Mouse (Mus musculus) forebrain, embryonic 16.5 days (tissue): ENCODE data around the gene Akap8. TPM values are rescaled to one million over a fixed set of nuclear protein-coding genes. Genes with fewer than 3 reads are reported as not detected.

Source experiments
- ATAC-seq: fragments of 200-750 bp; cut with Nextera tagmentation; 2 replicates; pipeline ENCODE4 v1.8.0; 2017; ENCODE audit warnings: mild to moderate bottlenecking, moderate library complexity
- H3K27ac ChIP-seq: fragments of 300-500 bp; sonication (generic); 2 replicates; pipeline ENCODE4 v1.5.1; 2014; ENCODE audit warnings: low read length, control low read depth
- H3K27me3 ChIP-seq: fragments of 300-500 bp; sonication (generic); replicated peaks from 2 replicates; pipeline ENCODE4 v1.6.1; 2014; ENCODE audit warnings: low read length; ENCODE audit not compliant: control insufficient read depth, insufficient read depth
- H3K36me3 ChIP-seq: fragments of 300-500 bp; sonication (generic); 2 replicates; pipeline ENCODE4 v1.6.1; 2014; ENCODE audit not compliant: control insufficient read depth, insufficient read depth
- H3K4me1 ChIP-seq: fragments of 300-500 bp; sonication (generic); replicated peaks from 2 replicates; pipeline ENCODE4 v1.6.1; 2014; ENCODE audit warnings: low read length; ENCODE audit not compliant: control insufficient read depth, insufficient read depth
- H3K4me2 ChIP-seq: fragments of 300-500 bp; sonication (generic); 2 replicates; pipeline ENCODE4 v1.6.1; 2014; ENCODE audit warnings: mild to moderate bottlenecking, low read length, control low read depth
- H3K4me3 ChIP-seq: fragments of 300-500 bp; sonication (generic); replicated peaks from 2 replicates; pipeline ENCODE4 v1.5.1; 2014; ENCODE audit warnings: mild to moderate bottlenecking, low read length, control low read depth
- H3K9ac ChIP-seq: fragments of 300-500 bp; sonication (generic); replicated peaks from 2 replicates; pipeline ENCODE4 v1.6.1; 2014; ENCODE audit warnings: low read depth, low read length, control low read depth
- H3K9me3 ChIP-seq: fragments of 300-500 bp; sonication (generic); 2 replicates; pipeline ENCODE4 v1.6.1; 2016; ENCODE audit warnings: low read length; ENCODE audit not compliant: control insufficient read depth
- WGBS: fragments of 180-500 bp; shearing (Covaris S2); extraction: QIAGEN DNeasy Blood & Tissue Kit; methylation state at CpG from one replicate; pipeline ENCODE4 v1.1.7; 2014; 5-methylcytosine and 5-hydroxymethylcytosine counted together
- polyA plus RNA-seq: library from polyadenylated mRNA; unstranded; fragments of >200 nt; fragmentation: Nextera tagmentation; extraction: Ambion mirVana; gene quantifications from 2 replicates; pipeline ENCODE4 v1.2.1, GENCODE M21; 2015

Gene Akap8
- polyA plus RNA-seq, 1 experiment from 2014 or later, result 123 TPM

- H3K4me3 ChIP-seq, result no peak overlapping the region
- H3K9ac ChIP-seq, result no peak overlapping the region
- H3K36me3 ChIP-seq, result peaks cover 59% of the 10 kb centered on the region
- ATAC-seq, result no peak
- H3K27ac ChIP-seq, result no peak overlapping the region
- H3K4me1 ChIP-seq, result peaks cover 22% of the 10 kb centered on the region
- H3K9me3 ChIP-seq, result no peaks in the 10 kb centered on the region
- WGBS, result 93% methylated on average over 6 of the region's 6 CpGs
- H3K27me3 ChIP-seq, result no peaks in the 10 kb centered on the region
- H3K4me2 ChIP-seq, result no peak overlapping the region
Measured at GRCm38 (mm10) chr17:32358943-32359340, 37.9 kb upstream of the Akap8 start.

- Histone ChIP-seq H3K4me2 (no peak overlapping the region), H3K27me3 (no peaks in the 10 kb centered on the region), H3K4me1 (peaks cover 23% of the 10 kb centered on the region), H3K4me3 (no peak overlapping the region), H3K9ac (no peak overlapping the region), H3K36me3 (peaks cover 61% of the 10 kb centered on the region), H3K27ac (no peak overlapping the region), H3K9me3 (no peaks in the 10 kb centered on the region)
- ATAC-seq, result no peak
- WGBS, result 91% methylated on average over 7 of the region's 7 CpGs
Measured at GRCm38 (mm10) chr17:32358192-32358942, 37.3 kb upstream of the Akap8 start.

GRCm38 (mm10) chr17:32356766-32357760 lies 36.0 kb upstream of the Akap8 start:
- H3K9ac ChIP-seq, result no peak overlapping the region
- no peaks in the 10 kb centered on the region for H3K27me3 ChIP-seq
- H3K27ac ChIP-seq, result no peak overlapping the region
- no peaks in the 10 kb centered on the region for H3K9me3 ChIP-seq
- WGBS, result 85% methylated on average over 24 of the region's 24 CpGs
- H3K4me2 ChIP-seq, result no peak overlapping the region
- ATAC-seq, result no peak
- peaks cover 61% of the 10 kb centered on the region for H3K36me3 ChIP-seq
- peaks cover 13% of the 10 kb centered on the region for H3K4me1 ChIP-seq
- no peak overlapping the region for H3K4me3 ChIP-seq

GRCm38 (mm10) chr17:32356281-32356680 lies 35.2 kb upstream of the Akap8 start:
- no peak for ATAC-seq
- H3K4me2 ChIP-seq, result no peak overlapping the region
- no peak overlapping the region for H3K4me3 ChIP-seq
- H3K9me3 ChIP-seq, result no peaks in the 10 kb centered on the region
- H3K27me3 ChIP-seq, result no peaks in the 10 kb centered on the region
- H3K4me1 ChIP-seq, result peaks cover 11% of the 10 kb centered on the region
- WGBS, result 88% methylated on average over 9 of the region's 9 CpGs
- no peak overlapping the region for H3K9ac ChIP-seq
- no peak overlapping the region for H3K27ac ChIP-seq
- peaks cover 57% of the 10 kb centered on the region for H3K36me3 ChIP-seq

- Histone ChIP-seq H3K4me3 (no peak overlapping the region), H3K9me3 (no peaks in the 10 kb centered on the region), H3K9ac (no peak overlapping the region), H3K27ac (no peak overlapping the region), H3K4me2 (no peak overlapping the region), H3K4me1 (peaks cover 13% of the 10 kb centered on the region), H3K36me3 (peaks cover 49% of the 10 kb centered on the region), H3K27me3 (no peaks in the 10 kb centered on the region)
- WGBS, result 93% methylated on average over 6 of the region's 6 CpGs
- no peak for ATAC-seq
Measured at GRCm38 (mm10) chr17:32355031-32355430, 34.0 kb upstream of the Akap8 start.

- Histone ChIP-seq H3K9ac (peak overlapping the region; percentile 16; the same call in 1 of the 2 replicates), H3K36me3 (peaks cover 42% of the 10 kb centered on the region)
- WGBS, result 60% methylated on average over 5 of the region's 5 CpGs
Measured at GRCm38 (mm10) chr17:32354211-32354610, 33.2 kb upstream of the Akap8 start.

GRCm38 (mm10) chr17:32353696-32354095 lies 32.7 kb upstream of the Akap8 start:
- peak overlapping the region; percentile 37 for H3K27ac ChIP-seq
- H3K4me3 ChIP-seq, result no peak overlapping the region
- no peak overlapping the region for H3K9ac ChIP-seq
- H3K4me1 ChIP-seq, result peaks cover 25% of the 10 kb centered on the region
- peaks cover 37% of the 10 kb centered on the region for H3K36me3 ChIP-seq
- no peak overlapping the region for H3K4me2 ChIP-seq
- H3K27me3 ChIP-seq, result no peaks in the 10 kb centered on the region
- no peaks in the 10 kb centered on the region for H3K9me3 ChIP-seq
- peak; percentile 19 for ATAC-seq
- 23% methylated on average over 4 of the region's 4 CpGs for WGBS

More at GRCm38 (mm10) chr17:32354211-32354610, 33.2 kb upstream of the Akap8 start:
- Histone ChIP-seq H3K9me3 (no peaks in the 10 kb centered on the region), H3K27me3 (no peaks in the 10 kb centered on the region), H3K4me1 (peaks cover 20% of the 10 kb centered on the region), H3K4me2 (no peak overlapping the region), H3K4me3 (no peak overlapping the region), H3K27ac (peak overlapping the region; percentile 51)
- ATAC-seq, result no peak

- H3K4me2 ChIP-seq, result no peak overlapping the region
- ATAC-seq, result no peak
- H3K27ac ChIP-seq, result no peak overlapping the region
- no peak overlapping the region for H3K9ac ChIP-seq
- no peaks in the 10 kb centered on the region for H3K27me3 ChIP-seq
- peaks cover 36% of the 10 kb centered on the region for H3K4me1 ChIP-seq
- H3K36me3 ChIP-seq, result peaks cover 21% of the 10 kb centered on the region
- no peak overlapping the region for H3K4me3 ChIP-seq
- H3K9me3 ChIP-seq, result no peaks in the 10 kb centered on the region
Measured at GRCm38 (mm10) chr17:32351726-32352125, 30.7 kb upstream of the Akap8 start.

- Histone ChIP-seq H3K4me3 (no peak overlapping the region), H3K4me2 (no peak overlapping the region; the same call in 1 of the 2 replicates), H3K9ac (no peak overlapping the region; the same call in 1 of the 2 replicates), H3K4me1 (peaks cover 36% of the 10 kb centered on the region), H3K36me3 (peaks cover 19% of the 10 kb centered on the region), H3K27ac (no peak overlapping the region), H3K9me3 (no peaks in the 10 kb centered on the region), H3K27me3 (no peaks in the 10 kb centered on the region)
- 70% methylated on average over 3 of the region's 3 CpGs for WGBS
- ATAC-seq, result no peak
Measured at GRCm38 (mm10) chr17:32351269-32351668, 30.2 kb upstream of the Akap8 start.
